Comparison of ENCODE assay signal across 8 mouse cellular contexts in genomic region chr15:84662952-84663684, GRCm38 (mm10). TPM values are rescaled to one million over a fixed set of nuclear protein-coding genes. Genes with fewer than 3 reads are reported as not detected.
DNase-seq lines count a peak whose midpoint lies in the region; ATAC-seq and TF ChIP-seq lines count a peak whose summit lies in the region.

No protein-coding gene starts in this region.

- no peaks in the 10 kb centered on the region for H3K36me3 ChIP-seq in liver, postnatal 0 days (replicated peaks; ENCODE audit: insufficient read depth, low read length)
- no peaks in the 10 kb centered on the region for H3K36me3 ChIP-seq in neural tube, embryonic 12.5 days

- peak overlapping the region; percentile 67 for H3K4me2 ChIP-seq in liver, postnatal 0 days (ENCODE audit: low read depth, low read length)
- H3K4me2 ChIP-seq in neural tube, embryonic 12.5 days (replicated peaks) = peak overlapping the region; percentile 80

- TF ChIP-seq EP300 in liver, postnatal 0 days (IDR thresholded peaks at IDR 0.05; ENCODE audit: low read depth) = no peak

- H3K9me3 ChIP-seq in liver, postnatal 0 days (ENCODE audit: low read length) = no peaks in the 10 kb centered on the region
- H3K9me3 ChIP-seq in neural tube, embryonic 12.5 days = no peaks in the 10 kb centered on the region

- peak; percentile 56 to 66 for DNase-seq in left cerebral cortex, adult 2 months (ENCODE audit: extremely low spot score in 1 of 2, low spot score in 2 of 2)
- no peak for DNase-seq in left cerebral cortex, adult 8-10 months (ENCODE audit: low spot score in 2 of 2)
- DNase-seq in heart, adult 18-20 months = peak; percentile 64 to 74
- peak; percentile 66 for DNase-seq in kidney, adult 18-20 months
- DNase-seq in liver, postnatal 0 days = peak; percentile 73
- peak; percentile 89 for DNase-seq in testis, postnatal 10 days (ENCODE audit: low spot score)

- WGBS in liver, postnatal 0 days (ENCODE audit: insufficient replicate concordance) = 4% methylated on average over 42 of the region's 56 CpGs
- WGBS in neural tube, embryonic 12.5 days = under 1% methylated on average over 52 of the region's 56 CpGs

- peak overlapping the region; percentile 48; the same call in 1 of the 2 replicates for H3K27ac ChIP-seq in left cerebral cortex, adult 2 months
- peak overlapping the region; percentile 45 for H3K27ac ChIP-seq in cortical plate, adult 2 months (ENCODE audit: insufficient read depth, low read length)
- H3K27ac ChIP-seq in liver, postnatal 0 days (ENCODE audit: low read depth) = no peak overlapping the region
- no peak overlapping the region for H3K27ac ChIP-seq in neural tube, embryonic 12.5 days

- intact Hi-C loops in left cerebral cortex, adult 2 months (cut with DNase I) = no loop called here

- no peaks in the 10 kb centered on the region for H3K4me1 ChIP-seq in cortical plate, adult 2 months (ENCODE audit: control insufficient read depth, insufficient read depth, low read length)
- no peaks in the 10 kb centered on the region for H3K4me1 ChIP-seq in liver, postnatal 0 days (ENCODE audit: insufficient read depth)
- H3K4me1 ChIP-seq in neural tube, embryonic 12.5 days = peaks cover 41% of the 10 kb centered on the region

- peak overlapping the region; percentile 34; the same call in 1 of the 2 replicates for H3K9ac ChIP-seq in liver, postnatal 0 days (replicated peaks)
- peak overlapping the region; percentile 48 for H3K9ac ChIP-seq in neural tube, embryonic 12.5 days

- TF ChIP-seq CTCF in left cerebral cortex, adult 2 months (IDR thresholded peaks at IDR 0.05) = no peak
- no peak for TF ChIP-seq CTCF in cortical plate, adult 2 months (IDR thresholded peaks at IDR 0.05; ENCODE audit: extremely low read depth, insufficient read depth, low read length)
- TF ChIP-seq CTCF in liver, postnatal 0 days (IDR thresholded peaks at IDR 0.05; ENCODE audit: low read depth) = no peak

- no peak for TF ChIP-seq POLR2A in cortical plate, adult 2 months (IDR thresholded peaks at IDR 0.05; ENCODE audit: extremely low read depth, insufficient read depth, low read length)

- peaks cover 15% of the 10 kb centered on the region; the same call in 1 of the 2 replicates for H3K27me3 ChIP-seq in liver, postnatal 0 days (ENCODE audit: insufficient read depth, low read length)
- peaks cover 18% of the 10 kb centered on the region for H3K27me3 ChIP-seq in neural tube, embryonic 12.5 days (replicated peaks)

- peak; percentile 67 for ATAC-seq in liver, postnatal 0 days
- ATAC-seq in neural tube, embryonic 12.5 days (ENCODE audit: low FRiP score, low read depth) = peak; percentile 85

- peak overlapping the region; percentile 47 for H3K4me3 ChIP-seq in left cerebral cortex, adult 2 months
- H3K4me3 ChIP-seq in cortical plate, adult 2 months (ENCODE audit: insufficient read depth, low read length) = peak overlapping the region; percentile 39
- peak overlapping the region; percentile 41 for H3K4me3 ChIP-seq in liver, postnatal 0 days (ENCODE audit: low read depth, low read length)
- H3K4me3 ChIP-seq in neural tube, embryonic 12.5 days = peak overlapping the region; percentile 42

RNA-seq across cellular contexts. Expression of gene Prr5, which starts 6.3 kb away (rescaled TPM):
- 10 to 100 TPM; 13.8 to 14.1 TPM for total RNA-seq in left cerebral cortex, adult 2 months (2021)
- 10 to 100 TPM in 2 of 4 experiments, 1 to 10 TPM in 2; 9.1 to 13.9 (median 10.2) TPM for total RNA-seq in left cerebral cortex, adult 8-10 months (2022)
- polyA plus RNA-seq in cortical plate, adult 2 months (2012; rRNA removed) = 10.1 and 10.3 TPM in 2 replicates
- total RNA-seq in heart, adult 18-20 months (2021) = 1 to 10 TPM; 4.3 to 6.2 TPM
- polyA plus RNA-seq in liver, postnatal 0 days (2015; fragmentation: Nextera tagmentation; extraction: Ambion mirVana) = 4.3 and 5.5 TPM in 2 replicates
- 21.0 and 21.4 TPM in 2 replicates for polyA plus RNA-seq in neural tube, embryonic 12.5 days (2016; fragmentation: Nextera tagmentation; extraction: Ambion mirVana)

RNA-seq across cellular contexts. Expression of gene Arhgap8, which starts 56.7 kb away (rescaled TPM):
- not detected for total RNA-seq in left cerebral cortex, adult 2 months (2021)
- under 1 TPM in 2 of 4 experiments, not detected in 2; 0.26 to 0.28 TPM for total RNA-seq in left cerebral cortex, adult 8-10 months (2022)
- polyA plus RNA-seq in cortical plate, adult 2 months (2012; rRNA removed) = 0.06 and 0.23 TPM in 2 replicates
- 1 to 10 TPM; 1.4 TPM for total RNA-seq in heart, adult 18-20 months (2021)
- 0.19 and 0.58 TPM in 2 replicates for polyA plus RNA-seq in liver, postnatal 0 days (2015; fragmentation: Nextera tagmentation; extraction: Ambion mirVana)
- polyA plus RNA-seq in neural tube, embryonic 12.5 days (2016; fragmentation: Nextera tagmentation; extraction: Ambion mirVana) = 2.6 and 4.3 TPM in 2 replicates

Comparison
In these comparisons a context has a peak if more than half of its experiments do, and no peak if none do; other contexts are left out.
1. DNase-seq: peak in left cerebral cortex, adult 2 months (2 of 2), heart, adult 18-20 months (2 of 2), kidney, adult 18-20 months (single experiment), liver, postnatal 0 days (single experiment) and testis, postnatal 10 days (single experiment); none in left cerebral cortex, adult 8-10 months (0 of 2).
2. H3K27ac ChIP-seq: peak in left cerebral cortex, adult 2 months (single experiment) and cortical plate, adult 2 months (single experiment); none in liver, postnatal 0 days (single experiment) and neural tube, embryonic 12.5 days (single experiment).
3. Peak in every context shown above with its lines, with median percentiles within 50 percentile points of each other: H3K4me3 ChIP-seq.